Mouse (Mus musculus) kidney, adult 11 months (tissue): ENCODE results near the gene Gm10803.
"Not testable (repeated sequence)": the region's sequence is repeated elsewhere in the genome, so short reads cannot be mapped to it uniquely, and the experiment has no call there.

Experiments
- DNase-seq: peaks from one replicate; pipeline ENCODE4 v3.0.0; 2022

Gene Gm10803

DNA sequence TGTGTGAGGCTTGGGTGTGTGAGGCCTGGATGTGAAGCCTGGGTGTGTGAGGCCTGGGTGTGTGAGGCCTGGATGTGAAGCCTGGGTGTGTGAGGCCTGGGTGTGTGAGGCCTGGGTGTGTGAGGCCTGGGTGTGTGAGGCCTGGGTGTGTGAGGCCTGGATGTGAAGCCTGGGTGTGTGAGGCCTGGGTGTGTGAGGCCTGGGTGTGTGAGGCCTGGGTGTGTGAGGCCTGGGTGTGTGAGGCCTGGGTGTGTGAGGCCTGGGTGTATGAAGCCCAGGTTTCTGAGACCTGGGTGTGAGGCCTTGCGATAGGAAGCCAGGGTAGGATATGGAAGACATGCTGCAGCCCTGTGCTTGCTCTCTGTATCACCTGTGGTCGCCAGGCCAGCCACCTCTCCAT, at the start of gene Gm10803:
TSS of gene Gm10803 (plus strand) at position 301 of the 400 bp plus-strand sequence.
- DNase-seq = not testable (repeated sequence)

DNA sequence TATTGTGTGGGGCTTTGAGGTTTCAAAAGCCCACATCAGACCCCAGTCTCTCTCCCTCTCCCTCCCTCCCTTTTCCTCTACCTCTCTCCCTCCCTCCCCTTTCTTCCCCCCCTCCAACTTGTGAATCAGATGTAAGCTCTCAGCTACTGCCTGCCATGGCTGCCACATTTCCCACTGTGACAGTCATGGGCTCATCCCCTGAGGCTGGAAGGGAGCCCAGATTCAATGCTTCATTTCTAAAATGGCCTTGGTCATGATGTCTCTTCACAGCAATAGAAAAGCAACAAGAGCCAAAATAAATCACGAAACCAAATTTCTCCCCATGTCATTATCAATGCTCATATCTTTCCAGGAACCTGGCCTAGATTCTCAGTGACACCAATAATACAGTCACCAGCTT, 49.5 kb upstream of the Gm10803 start:
- DNase-seq = no peak

DNA sequence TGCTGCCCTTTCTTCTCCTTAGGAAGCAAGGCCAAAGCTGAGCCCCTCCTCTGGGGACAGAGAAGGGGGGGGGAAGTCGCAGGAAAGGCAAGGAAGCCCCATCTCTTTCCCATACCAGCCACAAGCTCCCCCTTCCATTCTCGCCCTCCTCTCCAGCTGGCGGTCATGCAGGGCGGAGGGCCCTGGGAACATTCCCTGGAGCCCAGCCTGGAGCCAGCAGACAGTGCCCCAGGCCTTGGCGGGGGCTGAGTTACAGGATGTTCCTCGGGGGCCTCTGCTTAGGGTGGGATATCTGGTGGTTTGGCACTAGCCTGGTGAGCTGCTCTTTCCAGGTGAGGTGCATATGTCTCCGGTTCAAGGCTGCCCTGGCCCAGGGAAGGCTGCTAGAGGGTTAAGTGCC, 48.2 kb upstream of the Gm10803 start:
- DNase-seq = no peak

DNA sequence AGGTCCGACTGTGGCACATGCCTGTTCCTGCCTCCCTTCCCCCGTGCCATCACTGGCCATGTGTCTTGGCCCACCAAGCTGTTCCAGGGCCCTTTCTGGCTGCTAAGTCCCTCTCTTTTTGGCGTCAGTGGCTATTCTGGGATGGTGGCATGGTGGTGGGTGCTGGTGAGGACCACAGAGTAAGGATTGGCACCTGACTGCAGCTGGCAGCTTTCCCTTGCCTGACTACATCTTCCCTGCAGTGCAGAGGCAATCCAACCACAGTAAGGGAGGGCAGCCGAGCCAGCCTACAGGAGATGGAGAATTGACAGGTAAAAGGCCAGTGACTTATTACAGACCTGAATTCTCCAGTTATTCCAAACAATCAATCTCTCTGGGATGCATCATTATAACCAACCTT, 45.1 kb upstream of the Gm10803 start:
- DNase-seq = no peak

DNA sequence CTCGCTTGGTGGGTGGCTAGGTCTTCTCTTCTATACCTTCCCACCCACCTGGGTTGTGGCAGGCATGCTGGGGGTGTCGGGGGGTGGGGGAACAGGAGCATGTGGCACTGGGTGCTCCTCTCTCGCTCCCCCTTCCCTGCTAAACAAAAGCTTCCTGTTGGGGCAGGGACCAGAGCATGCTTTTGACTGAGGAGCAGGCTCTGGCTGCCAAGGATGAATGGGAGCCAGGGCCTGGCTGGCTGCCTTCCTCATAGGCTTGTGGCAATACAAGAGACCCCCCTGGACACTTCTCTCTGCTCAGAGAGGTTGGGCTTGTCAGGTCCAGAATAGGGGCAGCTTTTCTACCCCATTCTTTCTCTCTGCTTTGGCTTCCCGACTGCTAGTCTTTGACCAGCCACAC, 39.3 kb upstream of the Gm10803 start:
- DNase-seq = no peak

DNA sequence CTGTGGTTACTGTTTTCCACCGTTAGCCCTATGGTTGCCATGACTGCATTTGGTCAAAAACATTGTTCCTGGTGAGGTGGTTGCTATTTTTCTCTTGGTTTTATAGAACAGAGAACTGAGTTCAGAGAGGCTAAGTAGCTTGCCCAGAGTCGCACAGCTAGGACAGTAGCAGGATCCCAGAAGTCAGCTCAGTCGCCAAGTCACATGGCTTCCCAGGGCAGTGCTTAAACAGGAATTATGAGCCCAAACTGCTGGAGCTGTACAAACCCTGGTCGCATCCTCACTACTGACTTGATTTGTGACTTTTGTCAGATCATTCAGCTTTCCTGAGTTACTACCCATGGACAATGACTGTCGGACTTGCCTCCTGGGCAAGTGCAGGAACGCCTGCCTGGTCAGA, 38.8 kb upstream of the Gm10803 start:
- no peak for DNase-seq

DNA sequence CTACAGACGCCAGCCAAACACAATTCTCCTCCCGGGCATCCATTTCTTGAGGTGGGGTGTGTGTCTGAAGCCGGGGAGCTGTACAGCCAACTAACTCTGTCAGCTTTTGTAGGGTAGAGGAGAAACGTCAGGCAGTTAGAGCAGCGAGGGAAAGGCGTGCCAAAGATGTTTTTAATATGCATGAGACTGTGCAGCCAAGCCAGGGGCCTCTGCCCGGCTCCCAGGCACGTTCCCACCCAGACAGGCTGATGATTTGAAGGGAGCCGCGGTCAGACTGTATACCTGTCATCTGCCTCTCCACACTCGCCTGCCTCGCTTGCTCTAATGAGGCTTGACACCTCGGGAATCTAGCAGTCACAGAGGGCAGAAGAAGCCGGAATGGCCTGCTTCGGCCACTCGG, 38.4 kb upstream of the Gm10803 start:
- no peak for DNase-seq

DNA sequence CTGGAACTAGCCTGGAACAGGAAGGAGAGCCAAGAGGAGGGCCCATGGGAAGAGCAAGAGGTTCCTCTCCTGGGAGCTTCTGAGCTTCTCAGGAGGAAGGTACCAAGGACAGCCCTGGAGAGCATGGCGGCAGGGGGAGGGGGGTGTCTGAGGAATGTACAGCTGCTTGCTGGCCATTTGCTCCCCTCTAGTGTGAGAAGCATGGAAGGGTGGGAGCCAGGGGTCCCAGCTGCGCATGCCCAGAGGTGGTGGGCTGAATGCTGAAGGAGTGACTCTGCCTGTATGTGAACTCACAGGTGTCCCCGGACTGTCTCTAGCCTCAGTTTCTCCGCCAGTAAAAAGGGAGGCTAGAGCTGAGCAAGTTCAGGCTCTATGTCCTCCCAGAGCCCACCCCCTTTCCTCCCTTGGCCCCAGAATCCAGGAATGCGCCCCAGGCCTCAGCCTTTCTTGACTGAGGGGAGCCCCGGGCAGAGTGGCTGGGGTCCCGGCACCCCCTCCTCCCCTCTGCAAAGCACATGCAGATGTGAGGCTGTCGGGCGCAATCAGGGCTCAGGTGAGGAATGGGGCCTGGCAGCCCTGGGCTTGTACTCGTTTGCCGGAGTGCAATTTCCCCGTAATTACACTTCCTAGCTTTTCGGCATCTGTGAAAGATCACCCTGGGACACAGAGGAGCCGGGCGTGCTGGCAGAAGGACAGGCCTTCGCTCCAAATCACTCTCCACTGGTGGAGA, 35.2 kb upstream of the Gm10803 start:
- no peak for DNase-seq

DNA sequence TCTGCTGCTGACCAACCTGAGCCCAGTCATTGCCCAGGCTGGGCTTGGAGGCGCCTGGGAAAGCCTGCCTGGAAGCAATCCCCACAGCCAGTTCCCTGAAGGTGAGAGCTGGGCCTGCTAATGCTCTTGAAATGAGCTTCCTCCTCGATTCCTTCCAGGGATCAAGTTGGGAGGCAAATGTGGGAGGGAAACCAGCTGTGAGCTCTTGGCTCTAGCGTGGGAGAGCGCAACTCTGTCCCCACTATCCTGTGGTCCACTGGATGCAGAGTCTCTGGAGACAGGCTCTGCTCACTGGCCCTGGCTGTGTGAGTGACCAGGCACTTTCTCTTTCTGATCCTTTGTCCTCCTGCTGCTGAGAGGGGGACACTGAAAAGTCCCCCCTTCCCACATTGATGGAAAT, 30.8 kb upstream of the Gm10803 start:
- DNase-seq = no peak

DNA sequence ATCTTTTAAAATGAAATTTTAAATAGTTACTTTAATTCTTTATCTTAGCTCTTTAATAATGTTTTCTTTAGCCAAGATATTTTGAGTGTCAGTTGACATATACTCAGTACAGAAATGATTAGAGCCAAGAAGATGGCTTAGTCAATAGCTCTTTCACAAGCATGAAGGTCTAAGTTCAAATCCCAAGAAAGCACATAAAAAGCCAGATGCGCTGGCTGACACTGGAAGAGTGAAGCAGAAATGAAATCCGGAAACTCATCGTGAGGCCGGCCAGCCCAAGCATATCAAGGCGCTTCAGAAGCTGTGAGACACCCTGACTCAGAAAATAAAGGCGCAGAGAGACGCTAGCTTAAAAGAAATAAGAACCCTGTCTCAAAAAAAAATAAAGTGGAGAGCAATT, 26.5 kb upstream of the Gm10803 start:
- no peak for DNase-seq

DNA sequence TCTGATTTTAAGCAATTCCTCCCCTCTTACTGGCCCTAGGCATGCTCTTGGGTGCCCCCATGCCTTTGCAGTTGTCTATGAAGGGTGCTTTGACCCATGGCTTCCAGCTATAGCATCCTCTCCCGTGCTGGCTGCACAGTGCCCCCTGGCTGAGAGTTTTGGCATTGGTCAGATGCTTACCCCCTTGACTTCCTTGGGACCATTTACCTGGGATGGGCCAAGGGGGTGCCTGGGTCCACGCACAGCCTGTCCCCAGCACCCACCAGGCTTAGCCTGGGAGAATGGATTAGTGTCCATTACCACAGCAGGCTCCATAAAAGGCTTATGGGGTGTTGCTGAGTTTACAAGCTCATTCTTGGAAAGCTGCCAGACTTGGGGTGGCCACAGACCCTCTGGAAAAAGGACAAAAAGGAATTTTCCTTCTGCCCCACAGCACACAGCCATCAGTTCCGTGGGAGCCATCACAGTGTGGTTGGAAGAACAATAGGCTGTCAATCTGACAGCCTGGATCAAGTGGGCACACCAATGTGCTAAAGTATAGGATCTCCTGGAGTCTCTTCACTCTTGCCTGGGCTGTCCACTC, 22.9 kb upstream of the Gm10803 start:
- DNase-seq = no peak

DNA sequence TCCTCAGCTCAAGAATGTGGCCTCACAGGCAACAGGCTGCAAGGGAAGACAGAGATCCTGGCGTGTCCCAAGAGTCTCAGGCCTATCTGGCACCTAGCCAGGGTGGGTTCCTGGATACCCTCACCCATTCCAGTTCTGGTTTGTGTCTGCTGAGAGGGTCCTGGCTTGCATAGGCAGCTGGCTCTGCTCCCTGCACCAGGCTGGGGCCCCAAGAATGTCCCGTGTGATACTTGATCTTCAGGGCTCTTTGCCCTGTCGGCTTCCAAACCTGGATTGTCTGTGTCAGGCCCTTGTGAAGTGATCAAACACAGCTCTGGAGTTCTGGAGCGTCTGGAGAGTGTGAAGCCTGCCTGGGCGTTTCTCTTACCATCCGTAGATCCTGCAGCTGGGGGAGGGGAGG, 22.2 kb upstream of the Gm10803 start:
- DNase-seq = no peak

DNA sequence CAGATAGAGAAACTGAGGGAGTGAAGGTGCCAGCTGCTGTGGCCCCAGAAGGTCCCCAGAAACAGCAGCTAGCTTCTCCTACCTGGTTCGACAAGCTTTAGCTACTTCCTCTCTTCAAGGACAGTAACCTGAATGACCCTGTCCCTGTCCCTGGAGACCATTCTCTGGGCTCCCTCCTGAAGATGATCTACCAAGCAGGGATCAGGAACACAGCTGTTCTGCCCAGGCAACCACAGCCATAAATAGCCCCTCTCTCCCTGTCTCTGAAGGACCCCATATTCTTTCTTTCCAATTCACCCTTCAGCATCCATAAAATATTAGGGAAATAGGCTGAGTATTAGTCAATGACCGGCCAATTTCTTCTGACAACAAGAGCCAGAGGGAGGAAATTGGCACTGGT, 18.6 kb upstream of the Gm10803 start:
- no peak for DNase-seq

DNA sequence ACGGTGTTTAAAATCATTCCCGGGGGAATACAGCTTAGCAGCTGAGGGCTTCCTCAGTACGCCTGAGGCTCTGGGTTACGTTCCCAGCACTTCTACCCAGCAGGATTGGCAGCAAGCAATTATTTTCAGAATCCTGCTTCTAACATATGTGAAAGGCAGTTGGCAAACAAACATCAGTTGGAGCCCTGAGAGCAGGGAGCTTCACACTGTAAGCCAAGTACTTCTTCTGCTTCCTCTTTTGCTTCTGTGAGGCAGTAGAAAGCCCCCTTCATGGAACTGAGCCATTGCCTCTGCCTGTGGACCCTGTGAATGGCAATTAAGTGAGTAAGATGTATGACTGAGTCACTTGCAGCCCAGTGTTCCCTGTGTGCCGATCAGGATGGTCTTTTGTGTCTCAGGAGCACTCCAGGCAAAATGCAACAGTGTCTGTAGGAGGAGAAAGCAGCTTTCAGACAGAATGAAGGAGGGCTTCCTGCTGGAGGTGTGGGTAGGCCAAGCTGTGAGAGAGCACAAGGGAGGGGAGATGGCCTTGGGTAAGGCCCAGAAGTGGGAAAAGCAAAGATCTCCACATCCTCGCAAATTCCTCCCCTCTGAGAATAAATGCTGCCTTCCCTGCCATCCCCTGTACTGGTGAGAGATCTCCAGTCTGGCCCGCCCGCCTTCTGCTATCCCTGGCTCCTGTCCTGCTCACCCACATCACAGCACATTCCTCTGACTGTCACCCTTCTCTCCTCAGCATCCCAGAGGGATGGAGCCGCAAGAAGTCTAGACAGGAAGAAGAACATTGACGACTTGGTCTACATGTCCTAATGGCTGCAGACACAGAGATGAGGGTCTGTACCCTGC, 7.5 kb upstream of the Gm10803 start:
- DNase-seq = no peak

DNA sequence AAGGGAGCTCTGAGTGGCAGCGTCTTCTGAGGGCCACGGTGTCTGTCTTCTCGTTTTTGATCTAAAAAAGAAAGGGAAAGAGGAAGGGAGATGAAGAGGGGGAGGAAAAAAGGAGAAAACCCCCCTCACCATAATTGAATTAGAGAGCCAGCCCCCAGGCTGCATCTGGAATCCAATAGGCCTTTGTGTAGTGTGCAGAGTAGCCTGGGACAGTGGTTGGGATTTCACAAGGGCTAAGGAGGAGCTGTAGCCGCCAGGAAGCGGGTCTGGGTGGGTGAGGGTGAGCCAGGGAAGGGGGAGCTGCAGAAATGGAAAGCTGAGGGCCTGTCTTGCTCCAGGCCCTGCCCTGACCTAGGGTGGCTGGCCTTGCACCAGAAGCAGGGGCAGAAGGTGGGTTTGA, 6.5 kb upstream of the Gm10803 start:
- no peak for DNase-seq

DNA sequence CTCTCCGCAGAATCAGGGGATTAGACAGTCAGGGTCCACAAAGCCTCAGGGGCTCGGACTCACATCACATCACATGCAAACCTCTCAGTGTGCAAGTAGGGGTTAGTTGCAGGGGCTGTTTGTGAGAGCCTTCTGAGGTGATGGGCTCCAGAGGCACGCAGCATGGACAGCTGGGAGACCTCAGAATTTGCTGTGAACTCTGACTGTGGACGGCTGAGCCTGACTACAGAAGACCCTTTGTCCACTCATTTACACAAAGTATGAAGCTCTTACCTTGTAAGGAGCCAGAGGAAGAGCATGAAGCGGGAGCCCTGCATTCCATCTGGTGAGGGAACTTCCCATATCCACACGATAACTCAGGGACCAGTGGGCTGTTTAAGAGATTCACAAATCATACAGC, 5.3 kb downstream of the Gm10803 start:
- no peak for DNase-seq

DNA sequence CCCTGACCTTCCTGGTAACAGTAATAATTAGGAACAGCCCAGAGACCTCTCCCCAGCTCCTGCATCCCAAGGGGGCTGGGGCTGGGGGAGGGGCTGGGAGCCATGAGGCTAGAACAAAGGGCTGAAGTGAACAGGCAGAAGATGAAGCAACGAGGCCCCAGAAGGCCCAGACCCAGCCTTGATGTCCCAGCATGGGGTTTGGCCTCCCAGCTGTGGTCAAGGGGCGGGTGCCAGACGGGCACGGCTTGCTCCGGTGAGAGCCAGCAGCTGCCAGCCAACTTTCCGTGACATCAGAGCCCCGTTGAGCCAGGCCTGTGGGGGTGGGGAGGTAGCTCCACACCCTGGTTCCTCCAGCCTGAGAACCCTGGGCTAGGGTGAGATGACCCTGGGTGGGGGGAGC, 7.3 kb downstream of the Gm10803 start:
- DNase-seq = peak; percentile 27

DNA sequence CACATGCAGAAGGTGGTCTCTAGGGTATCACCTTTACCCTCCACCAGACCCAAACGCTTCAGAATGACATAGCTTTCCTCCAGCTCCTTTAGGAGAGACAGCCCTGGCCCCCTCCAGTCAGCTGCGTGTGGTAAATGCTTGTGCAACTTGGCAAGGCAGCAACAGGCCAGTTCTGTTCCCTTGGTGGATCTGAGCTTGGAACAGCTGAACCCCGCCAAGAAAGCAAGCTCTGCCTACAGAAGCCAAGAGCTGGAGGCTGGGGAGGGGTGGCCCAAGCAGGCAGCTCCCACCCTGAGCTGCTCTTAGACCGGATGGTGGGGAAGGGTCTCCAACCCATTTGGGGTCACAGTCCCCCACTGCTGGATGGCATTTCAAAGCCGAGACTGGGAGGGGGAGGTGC, 12.2 kb downstream of the Gm10803 start:
- DNase-seq = no peak

DNA sequence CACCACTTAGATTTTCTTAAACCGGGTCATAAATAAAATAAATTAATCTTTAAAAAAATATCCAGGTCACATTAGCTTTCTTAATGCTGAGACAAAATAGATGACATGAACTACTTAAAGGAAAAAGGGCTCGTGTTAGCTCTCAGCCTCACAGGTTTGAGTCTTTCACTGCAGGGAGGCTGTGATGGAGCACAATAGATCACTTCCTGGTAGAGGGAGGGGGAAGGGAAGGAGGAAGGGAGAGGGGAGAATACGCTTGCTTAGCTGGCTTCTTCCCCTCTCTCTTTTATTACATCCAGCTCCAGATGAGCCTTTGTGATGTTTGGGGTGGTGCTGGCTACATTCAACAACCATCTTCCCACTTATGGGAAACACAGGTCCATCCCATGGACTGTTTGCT, 20.9 kb downstream of the Gm10803 start:
- no peak for DNase-seq

DNA sequence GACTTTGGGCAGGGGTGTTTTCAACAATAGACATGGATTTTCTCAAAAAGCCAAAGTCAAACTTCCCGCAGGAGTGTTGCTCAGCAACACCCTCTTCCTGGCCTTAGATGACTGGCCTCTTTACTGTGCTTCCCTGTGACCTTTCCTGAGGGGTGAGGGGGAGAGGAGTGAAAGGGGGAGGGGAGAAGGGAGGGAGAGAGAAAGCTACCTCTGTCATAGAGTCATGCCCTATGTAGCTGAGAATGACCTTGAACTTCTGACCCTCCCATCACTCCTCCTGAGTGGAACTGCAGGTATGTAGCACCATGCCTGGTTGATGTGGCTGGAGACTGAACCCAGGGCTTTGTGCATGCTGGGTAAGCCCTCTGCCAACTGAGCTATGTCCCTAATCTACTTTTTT, 25.5 kb downstream of the Gm10803 start:
- no peak for DNase-seq

DNA sequence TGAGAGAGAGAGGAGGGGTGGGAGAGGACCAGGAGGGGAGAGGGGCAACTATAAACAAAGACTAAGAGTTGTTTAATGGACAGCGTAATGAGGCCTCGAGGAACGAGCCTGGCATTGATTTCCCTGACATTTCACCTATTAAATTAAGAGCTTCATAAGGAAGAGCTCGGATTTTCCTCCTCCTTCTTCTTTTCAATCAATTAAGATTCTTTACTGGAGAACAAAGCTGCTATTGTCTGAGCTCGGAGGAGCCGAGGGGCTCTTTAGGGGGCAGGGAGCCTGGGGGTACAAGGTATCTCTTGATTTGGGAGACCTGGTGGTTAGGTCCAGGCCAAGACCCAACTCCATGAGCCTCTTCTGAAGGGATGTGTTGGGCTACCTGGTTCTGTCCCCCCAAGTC, 27.1 kb downstream of the Gm10803 start:
- DNase-seq = no peak

DNA sequence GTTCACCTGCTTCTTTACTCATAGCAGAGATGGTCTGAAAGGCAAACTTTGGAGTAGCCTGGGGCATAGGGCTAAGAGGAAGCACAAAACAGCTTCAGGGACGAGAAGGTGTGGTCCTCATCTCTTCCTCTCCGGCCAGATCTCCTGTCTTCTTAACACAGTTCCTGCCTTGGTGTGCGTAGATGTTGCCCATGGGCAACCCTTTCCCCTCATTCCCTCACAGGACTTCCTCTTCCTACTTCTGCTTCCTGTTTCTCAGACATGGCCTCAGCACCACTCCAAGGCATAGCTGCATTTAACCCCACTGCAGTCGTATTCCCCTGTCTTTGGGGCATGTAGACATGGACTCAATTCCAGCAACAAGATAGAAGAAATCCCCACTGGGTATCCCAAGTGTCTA, 29.5 kb downstream of the Gm10803 start:
- no peak for DNase-seq

DNA sequence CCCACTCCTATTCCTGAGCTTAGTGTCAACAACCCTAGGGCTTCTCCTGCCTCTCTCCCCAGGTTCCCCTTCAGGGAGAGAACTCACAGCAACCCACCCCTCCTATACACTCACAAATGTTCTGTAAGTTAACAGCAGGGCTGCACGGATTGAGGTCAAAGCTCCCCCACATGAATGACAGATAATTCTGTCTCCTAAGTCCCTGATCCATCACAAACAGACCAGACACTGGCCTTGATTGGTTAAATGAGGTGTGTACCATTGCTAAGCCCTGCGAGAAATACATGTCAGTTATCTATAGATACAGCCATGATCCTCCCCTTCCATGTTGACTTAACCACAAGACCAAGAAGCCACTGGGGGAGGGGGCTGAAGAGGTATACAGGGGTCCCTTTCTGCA, 31.3 kb downstream of the Gm10803 start:
- DNase-seq = no peak

DNA sequence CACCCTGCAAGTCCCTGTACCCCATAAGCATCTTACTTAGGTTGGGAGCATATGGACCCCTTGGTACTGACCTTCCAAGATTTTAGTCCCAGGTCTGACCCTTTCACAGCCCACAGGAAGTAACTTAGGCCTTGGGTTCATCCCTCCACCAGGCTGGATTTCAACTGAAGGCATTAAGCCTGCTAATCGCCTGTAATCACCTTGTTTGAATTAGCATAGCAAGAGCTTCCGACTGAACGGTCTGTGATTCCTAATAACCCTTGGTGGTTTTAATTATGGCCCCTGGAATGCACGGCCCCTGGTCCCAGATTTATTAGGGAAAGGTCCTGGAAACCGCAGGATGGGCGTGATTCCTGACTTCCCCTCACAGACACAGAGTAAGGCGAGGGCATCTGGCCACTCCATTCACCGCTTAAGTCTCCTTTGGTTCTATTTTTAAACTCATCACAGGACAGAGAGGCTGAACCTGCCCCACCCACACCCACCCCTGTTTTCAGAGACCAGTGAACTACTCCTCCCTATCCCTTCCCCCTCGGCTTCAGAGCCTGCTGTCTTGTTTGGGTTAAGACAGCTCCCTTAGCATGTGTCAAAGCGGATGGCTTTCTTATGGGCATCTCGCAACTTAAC, 31.9 kb downstream of the Gm10803 start:
- no peak for DNase-seq
